Mouse (Mus musculus) brain, adult 2 months (tissue): ENCODE results near the gene Eif6.

Experiments
- DNase-seq: peaks from one replicate; pipeline ENCODE4 v3.0.0; 2011; ENCODE audit warnings: low read depth, low spot score

Gene Eif6

GRCm38 (mm10) chr2:155787949-155788931 lies 38.5 kb downstream of the Eif6 start:
- DNase-seq, result peak; percentile 72

- no peak for DNase-seq
These were observed 39.8 kb downstream of the Eif6 start for GRCm38 (mm10) chr2:155786905-155787304.

GRCm38 (mm10) chr2:155784534-155784933 lies 42.2 kb downstream of the Eif6 start:
- DNase-seq, result peak; percentile 87

- DNase-seq, result no peak
These were observed 47.2 kb downstream of the Eif6 start for GRCm38 (mm10) chr2:155779506-155779905.

DNA sequence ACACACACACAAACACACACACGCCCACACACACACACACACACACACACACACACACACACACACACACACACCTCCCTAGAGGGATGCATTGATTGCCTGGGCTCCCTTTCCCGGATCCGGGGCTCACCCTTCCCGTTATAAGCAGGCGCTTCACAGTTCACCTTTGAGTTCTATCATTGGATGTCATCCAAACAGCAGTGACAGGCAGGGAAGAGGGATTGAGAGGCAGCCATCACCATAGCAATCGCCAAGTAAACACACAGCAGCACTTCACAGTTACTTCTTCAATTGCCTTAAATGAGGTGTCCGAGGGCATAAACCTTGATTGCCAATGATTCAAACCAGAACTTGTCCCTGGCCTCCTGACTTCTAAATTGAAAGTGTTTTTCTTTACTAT lies 47.7 kb downstream of the Eif6 start:
- no peak for DNase-seq

GRCm38 (mm10) chr2:155778004-155778403 lies 48.7 kb downstream of the Eif6 start:
- no peak for DNase-seq

GRCm38 (mm10) chr2:155777688-155777985 lies 49.1 kb downstream of the Eif6 start:
- DNase-seq, result no peak

- DNase-seq, result no peak
These were observed 49.7 kb downstream of the Eif6 start for GRCm38 (mm10) chr2:155776824-155777687.

DNA sequence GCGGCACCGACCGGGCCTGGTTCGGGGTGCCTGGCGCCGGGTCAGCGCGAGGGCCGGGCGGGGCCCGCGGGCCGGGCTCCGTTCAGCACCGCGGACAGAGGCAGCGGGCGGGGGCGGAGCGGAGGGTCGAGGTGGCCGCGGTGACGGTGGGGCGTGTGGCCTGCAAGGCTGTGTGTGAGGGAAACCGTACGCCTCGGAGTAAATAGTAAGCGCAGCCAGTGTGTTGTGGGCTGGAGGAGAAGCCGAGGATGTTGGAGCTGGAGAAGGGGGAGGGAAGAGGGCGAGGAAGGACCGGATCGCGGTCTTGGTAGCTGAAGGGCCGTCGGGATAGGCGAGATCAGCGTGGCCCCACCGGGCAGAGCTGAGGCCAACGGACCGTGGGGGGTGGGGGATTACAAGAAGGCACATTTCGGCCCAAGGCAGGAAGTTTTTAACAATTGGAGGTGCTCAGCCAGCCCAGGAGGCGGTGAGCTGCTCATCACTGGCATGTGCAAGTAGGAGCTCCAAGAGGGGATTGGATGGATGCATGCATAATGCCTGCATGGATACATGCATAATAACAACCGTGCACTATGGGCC lies 51.0 kb downstream of the Eif6 start:
- peak; percentile 86 for DNase-seq

DNA sequence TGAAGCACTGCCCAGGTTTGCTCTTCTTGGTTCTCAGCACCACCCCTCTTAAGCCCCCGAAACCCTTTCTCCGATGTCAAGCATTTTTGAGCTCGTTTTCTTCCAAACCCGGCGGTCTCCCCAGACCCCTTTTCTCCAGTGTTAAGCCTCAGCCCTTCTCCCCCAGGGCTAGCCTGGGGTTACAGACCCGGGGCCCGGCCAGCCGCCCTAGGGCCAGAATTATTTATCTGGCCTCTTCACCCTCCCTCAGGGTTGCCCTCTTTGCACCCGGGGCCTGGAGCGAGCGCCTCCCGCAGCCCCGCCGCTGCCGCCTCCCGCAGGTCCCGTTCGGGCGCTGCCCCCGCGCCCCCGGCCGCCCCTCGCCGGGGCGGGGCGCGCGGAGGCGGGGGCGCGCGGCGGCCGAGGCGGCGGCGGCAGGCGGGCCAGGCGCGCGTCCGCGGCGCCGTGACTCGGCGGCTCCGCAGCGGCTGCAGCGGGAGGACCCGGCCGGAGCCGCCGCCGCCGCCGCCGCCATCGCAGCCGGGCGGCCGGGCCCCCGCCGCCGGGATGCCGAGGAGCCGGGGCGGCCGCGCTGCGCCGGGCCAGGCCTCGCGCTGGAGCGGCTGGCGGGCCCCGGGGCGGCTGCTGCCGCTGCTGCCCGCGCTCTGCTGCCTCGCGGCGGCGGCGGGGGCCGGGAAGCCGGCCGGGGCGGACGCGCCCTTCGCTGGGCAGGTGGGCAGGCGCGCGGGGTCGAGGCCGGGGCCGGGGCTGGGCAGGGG lies 51.6 kb downstream of the Eif6 start, which contains the start of gene Mmp24:
Gene Mmp24 (plus strand): TSS at position 416 of the 758 bp plus-strand sequence.
- no peak for DNase-seq

- no peak for DNase-seq
These were observed 52.3 kb downstream of the Eif6 start for GRCm38 (mm10) chr2:155774261-155774926.

DNA sequence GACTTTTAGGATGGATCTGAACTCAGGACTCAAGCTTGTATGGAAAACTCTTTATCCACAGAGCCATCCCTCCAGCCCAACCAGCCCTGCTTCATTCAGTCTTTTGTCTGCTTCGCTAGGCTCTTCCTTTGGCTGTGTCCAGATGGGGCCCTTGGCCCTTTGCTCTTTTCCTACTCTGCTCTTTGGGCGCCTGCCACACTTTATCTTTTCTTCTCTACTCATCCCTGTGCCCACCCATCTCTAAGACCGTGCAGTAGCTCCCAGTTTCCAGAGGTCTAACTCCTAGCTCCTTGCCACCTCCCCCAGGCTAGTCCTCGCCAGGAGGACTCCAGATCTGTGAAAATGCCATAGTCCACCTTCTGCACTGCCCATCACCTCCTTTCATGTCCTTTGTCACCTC lies 53.1 kb downstream of the Eif6 start:
- DNase-seq, result no peak
